Mouse (Mus musculus) bone marrow, adult 2 months (tissue): ENCODE measurements at regions not wholly inside any gene's neighbourhood (a gene's known extent, or its start where the extent isn't known, plus 50 kb on each side); places are given as distances from the start of the nearest gene placed in this dataset.

ENCODE experiments used
- H3K27ac ChIP-seq: fragments of 200-500 bp; 2 replicates; pipeline ENCODE4 v1.5.1; 2012; ENCODE audit warnings: low read depth, mild to moderate bottlenecking, control low read depth, inconsistent platforms, low read length; ENCODE audit not compliant: control insufficient read depth, poor library complexity, insufficient read depth
- H3K4me1 ChIP-seq: fragments of 200-500 bp; 2 replicates; pipeline ENCODE4 v1.6.1; 2011; ENCODE audit warnings: low read length; ENCODE audit not compliant: control insufficient read depth, insufficient read depth
- H3K4me3 ChIP-seq: fragments of 200-500 bp; replicated peaks from 2 replicates; pipeline ENCODE3; 2011; ENCODE audit warnings: mild to moderate bottlenecking, low read depth, low read length, control low read depth; ENCODE audit not compliant: control insufficient read depth
- CTCF ChIP-seq: fragments of 200-500 bp; IDR thresholded peaks from 2 replicates; pipeline ENCODE4 v1.5.1; 2011; ENCODE audit warnings: low read length, control low read depth; ENCODE audit not compliant: control insufficient read depth, insufficient read depth
- POLR2A ChIP-seq: fragments of 200-500 bp; IDR thresholded peaks from 2 replicates; pipeline ENCODE4 v1.6.1; 2011; ENCODE audit warnings: low read depth, mild to moderate bottlenecking, control low read depth, low read length, borderline replicate concordance; ENCODE audit not compliant: control insufficient read depth
- WGBS: fragments of 180-500 bp; shearing (Covaris S2); methylation state at CpG from one replicate; pipeline ENCODE4 v1.1.7; 2018; 5-methylcytosine and 5-hydroxymethylcytosine counted together

- Histone ChIP-seq H3K27ac (no peak overlapping the region), H3K4me3 (no peak overlapping the region), H3K4me1 (no peaks in the 10 kb centered on the region)
- WGBS: 58% methylated on average over 3 of the region's 3 CpGs
- no peak for TF ChIP-seq POLR2A
- no peak for TF ChIP-seq CTCF
These were observed 696.1 kb upstream of the Kdm8 start for GRCm38 (mm10) chr7:124748396-124748795.

GRCm38 (mm10) chr7:124759084-124759483 lies 685.4 kb upstream of the Kdm8 start:
- no peak overlapping the region for H3K4me3 ChIP-seq
- no peak for TF ChIP-seq CTCF
- no peak for TF ChIP-seq POLR2A
- 80% methylated on average over 4 of the region's 4 CpGs for WGBS
- H3K4me1 ChIP-seq: no peaks in the 10 kb centered on the region
- H3K27ac ChIP-seq: no peak overlapping the region

- Histone ChIP-seq H3K27ac (no peak overlapping the region), H3K4me1 (no peaks in the 10 kb centered on the region), H3K4me3 (no peak overlapping the region)
- TF ChIP-seq CTCF (no peak), POLR2A (no peak)
- WGBS: 49% methylated on average over 1 of the region's 1 CpGs
These were observed 666.7 kb upstream of the Kdm8 start for GRCm38 (mm10) chr7:124777822-124778221.

- Histone ChIP-seq H3K4me3 (no peak overlapping the region), H3K27ac (no peak overlapping the region), H3K4me1 (no peaks in the 10 kb centered on the region)
- 55% methylated on average over 4 of the region's 4 CpGs for WGBS
- TF ChIP-seq CTCF (no peak), POLR2A (no peak)
These were observed 661.7 kb upstream of the Kdm8 start for GRCm38 (mm10) chr7:124782816-124783215.

GRCm38 (mm10) chr7:124784995-124785394 lies 659.5 kb upstream of the Kdm8 start:
- H3K4me3 ChIP-seq: no peak overlapping the region
- no peaks in the 10 kb centered on the region for H3K4me1 ChIP-seq
- no peak overlapping the region for H3K27ac ChIP-seq
- 73% methylated on average over 2 of the region's 2 CpGs for WGBS
- TF ChIP-seq CTCF (no peak), POLR2A (no peak)

GRCm38 (mm10) chr7:124785896-124786295 lies 658.6 kb upstream of the Kdm8 start:
- H3K4me1 ChIP-seq: no peaks in the 10 kb centered on the region
- TF ChIP-seq CTCF: no peak
- no peak for TF ChIP-seq POLR2A
- WGBS: 88% methylated on average over 8 of the region's 8 CpGs
- H3K4me3 ChIP-seq: no peak overlapping the region
- no peak overlapping the region for H3K27ac ChIP-seq

- no peak overlapping the region for H3K27ac ChIP-seq
- no peaks in the 10 kb centered on the region for H3K4me1 ChIP-seq
- TF ChIP-seq POLR2A (no peak), CTCF (no peak)
- H3K4me3 ChIP-seq: no peak overlapping the region
- WGBS: 44% methylated on average over 3 of the region's 3 CpGs
These were observed 655.7 kb upstream of the Kdm8 start for GRCm38 (mm10) chr7:124788781-124789180.

GRCm38 (mm10) chr7:124803101-124803500 lies 641.4 kb upstream of the Kdm8 start:
- TF ChIP-seq CTCF (no peak), POLR2A (no peak)
- Histone ChIP-seq H3K27ac (no peak overlapping the region), H3K4me1 (no peaks in the 10 kb centered on the region), H3K4me3 (no peak overlapping the region)
- 75% methylated on average over 3 of the region's 3 CpGs for WGBS

- Histone ChIP-seq H3K27ac (no peak overlapping the region), H3K4me3 (no peak overlapping the region), H3K4me1 (no peaks in the 10 kb centered on the region)
- TF ChIP-seq CTCF: no peak
- TF ChIP-seq POLR2A: no peak
These were observed 609.8 kb upstream of the Kdm8 start for GRCm38 (mm10) chr7:124834692-124835091.
